Mouse (Mus musculus) telencephalon, adult 2 months (tissue): ENCODE results near the gene Phf3.
"Not testable (repeated sequence)": the region's sequence is repeated elsewhere in the genome, so short reads cannot be mapped to it uniquely, and the experiment has no call there.

Source experiments
- DNase-seq: peaks from one replicate; pipeline ENCODE4 v3.0.0-alpha.2; 2011; ENCODE audit warnings: low read depth, low spot score

The Phf3 gene

DNA sequence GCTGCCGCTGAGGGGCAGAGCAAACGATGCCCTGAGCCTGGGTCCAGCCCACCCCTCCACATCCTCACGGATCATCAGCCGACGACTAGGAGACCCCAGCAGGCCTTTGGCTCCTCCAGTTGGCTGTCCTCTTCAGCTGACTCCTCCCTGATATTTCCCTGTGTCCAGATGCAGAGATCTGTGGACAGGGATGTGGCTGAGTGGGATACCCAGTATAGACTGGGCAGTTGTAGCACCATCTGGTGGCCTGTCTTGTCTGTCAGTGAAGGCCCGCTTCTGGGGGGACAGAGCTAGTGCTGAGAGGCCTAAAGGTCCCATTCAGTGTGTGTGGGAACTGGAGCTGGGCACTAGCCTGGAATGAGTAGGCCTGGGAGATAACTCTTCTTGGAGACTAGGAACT is 101.9 kb downstream of the Phf3 start:
- no peak for DNase-seq

- DNase-seq, result not testable (repeated sequence)
These were observed 103.1 kb downstream of the Phf3 start for GRCm38 (mm10) chr1:30770599-30770998.

DNA sequence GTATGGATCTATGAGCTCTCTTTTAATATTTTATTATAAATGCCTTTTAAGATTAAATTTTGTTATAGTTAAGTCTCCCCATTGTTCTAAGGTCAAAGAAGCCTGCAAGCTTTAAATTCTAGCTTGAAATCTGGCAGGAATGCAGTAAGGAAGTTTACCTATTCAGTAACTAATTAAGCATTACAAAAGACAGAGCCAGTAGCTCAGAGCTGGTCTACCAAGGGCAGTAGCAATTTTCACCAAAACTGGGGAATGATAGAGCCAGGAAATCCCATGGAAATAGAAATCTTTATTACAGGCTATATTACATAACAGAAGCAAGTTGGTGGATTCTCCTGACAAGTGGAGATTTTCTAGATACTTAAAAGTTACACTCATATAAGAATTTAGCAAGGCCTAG is 116.9 kb downstream of the Phf3 start:
- DNase-seq, result no peak

DNA sequence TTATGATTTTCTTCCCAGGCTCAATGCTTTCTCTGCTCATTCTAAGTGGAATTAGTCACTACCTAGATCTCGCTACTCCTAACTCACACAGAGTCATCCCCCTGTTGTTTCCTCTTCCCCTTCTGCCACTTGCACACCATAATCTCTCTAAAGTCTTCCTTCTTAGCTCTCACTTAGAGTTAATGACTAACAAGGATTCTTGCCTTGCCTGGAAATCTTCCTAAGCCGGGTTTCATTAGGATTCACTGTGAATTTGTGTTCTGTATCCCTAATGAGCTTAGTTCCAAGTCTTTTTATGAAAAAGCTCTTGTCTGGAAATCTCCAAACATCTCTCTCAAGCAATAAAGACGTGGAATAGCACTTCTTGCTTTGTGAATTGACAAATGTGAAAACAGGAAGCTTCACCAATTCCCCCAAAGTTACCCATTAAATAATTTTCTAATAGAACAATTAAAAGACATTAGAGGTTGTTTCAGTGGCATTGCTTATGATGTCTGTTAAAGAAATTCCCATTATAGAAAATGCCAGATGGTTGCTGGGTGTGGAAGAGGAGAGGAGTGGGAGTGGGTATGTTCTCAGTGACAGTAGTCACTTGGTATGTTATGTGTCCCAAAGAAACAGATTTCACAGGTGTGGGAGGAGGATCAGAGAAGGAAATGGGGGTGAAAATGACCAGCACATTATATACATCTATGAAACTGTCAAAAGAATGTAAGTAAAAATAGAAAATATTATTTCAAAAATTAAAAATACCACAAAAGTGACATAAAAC is 118.1 kb downstream of the Phf3 start:
- peak; percentile 74 for DNase-seq
